Mouse (Mus musculus) kidney, postnatal 25 days (tissue): ENCODE results near the gene Gm12184.
"Not testable (repeated sequence)": the region's sequence is repeated elsewhere in the genome, so short reads cannot be mapped to it uniquely, and the experiment has no call there.

Source experiments
- DNase-seq, 2 experiments: peaks; one replicate each; pipeline ENCODE4 v3.0.0; 2021; ENCODE audit warnings: mixed read lengths in 2 of 2

Gene Gm12184

GRCm38 (mm10) chr11:48825979-48826751 is at the start of gene Gm12184, which contains the start of gene Trim7:
Gene Gm12184, minus strand, starts transcription at chr11:48826655.
Gene Trim7, plus strand, starts transcription at chr11:48826140.
- DNase-seq = peak in 1 of 2 experiments; percentile 28

- DNase-seq = not testable (repeated sequence)
These were observed 48.9 kb upstream of the Gm12184 start for GRCm38 (mm10) chr11:48875343-48875837.

- DNase-seq = peak in 1 of 2 experiments; percentile 69
These were observed 48.0 kb upstream of the Gm12184 start for GRCm38 (mm10) chr11:48874465-48874864.

GRCm38 (mm10) chr11:48873591-48874290 is 47.3 kb upstream of the Gm12184 start:
- no peak for DNase-seq

- no peak for DNase-seq
These were observed 46.3 kb upstream of the Gm12184 start for GRCm38 (mm10) chr11:48872695-48873300.

GRCm38 (mm10) chr11:48871817-48872541 is 45.5 kb upstream of the Gm12184 start:
- peak; percentile 45 to 61 for DNase-seq

GRCm38 (mm10) chr11:48871201-48871772 is 44.8 kb upstream of the Gm12184 start, which contains the start of gene Irgm1:
Gene Irgm1, minus strand, starts transcription at chr11:48871683.
- DNase-seq = peak; percentile 88 to 90

- no peak for DNase-seq
These were observed 44.3 kb upstream of the Gm12184 start for GRCm38 (mm10) chr11:48870781-48871180.

GRCm38 (mm10) chr11:48869380-48870110 is 43.1 kb upstream of the Gm12184 start:
- DNase-seq = peak; percentile 33 to 82

GRCm38 (mm10) chr11:48866481-48866880 is 40.0 kb upstream of the Gm12184 start:
- DNase-seq = no peak

GRCm38 (mm10) chr11:48863808-48864207 is 37.4 kb upstream of the Gm12184 start:
- no peak for DNase-seq

- no peak for DNase-seq
These were observed 36.4 kb upstream of the Gm12184 start for GRCm38 (mm10) chr11:48862784-48863319.

GRCm38 (mm10) chr11:48859014-48859413 is 32.6 kb upstream of the Gm12184 start:
- DNase-seq = peak in 1 of 2 experiments; percentile 85

GRCm38 (mm10) chr11:48853474-48854180 is 27.2 kb upstream of the Gm12184 start:
- DNase-seq = peak; percentile 87 to 92

GRCm38 (mm10) chr11:48852624-48853473 is 26.4 kb upstream of the Gm12184 start:
- no peak for DNase-seq

GRCm38 (mm10) chr11:48852190-48852589 is 25.7 kb upstream of the Gm12184 start:
- DNase-seq = no peak

GRCm38 (mm10) chr11:48851270-48851995 is 25.0 kb upstream of the Gm12184 start:
- peak in 1 of 2 experiments; percentile 21 for DNase-seq

GRCm38 (mm10) chr11:48850240-48850639 is 23.8 kb upstream of the Gm12184 start:
- DNase-seq = no peak

GRCm38 (mm10) chr11:48846881-48847280 is 20.4 kb upstream of the Gm12184 start:
- DNase-seq = no peak
